Mouse (Mus musculus) T-cell, adult 2 months (primary cell): ENCODE results near the gene Adam15.

Experiments used
- DNase-seq: peaks from one replicate; pipeline ENCODE4 v3.0.0; 2022; ENCODE audit warnings: low spot score

The Adam15 gene

DNA sequence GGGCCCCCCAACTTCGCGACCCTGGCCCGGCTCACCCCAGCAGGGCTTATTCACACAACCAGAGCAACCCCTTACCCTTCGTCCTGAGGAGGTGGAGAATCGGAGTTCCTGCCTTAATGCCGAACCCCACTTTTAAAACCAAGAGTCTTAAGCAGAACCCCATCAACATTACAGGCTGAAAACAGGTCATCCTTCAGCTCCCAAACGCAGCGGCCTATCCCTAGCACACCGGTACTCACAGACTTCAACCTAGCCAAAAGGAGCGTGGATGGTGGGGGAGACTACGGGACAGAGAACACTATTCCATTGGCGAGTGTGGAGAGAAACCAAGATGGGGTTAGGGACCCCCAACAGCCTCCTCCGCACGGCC is 27.7 kb downstream of the Adam15 start:
- no peak for DNase-seq

DNA sequence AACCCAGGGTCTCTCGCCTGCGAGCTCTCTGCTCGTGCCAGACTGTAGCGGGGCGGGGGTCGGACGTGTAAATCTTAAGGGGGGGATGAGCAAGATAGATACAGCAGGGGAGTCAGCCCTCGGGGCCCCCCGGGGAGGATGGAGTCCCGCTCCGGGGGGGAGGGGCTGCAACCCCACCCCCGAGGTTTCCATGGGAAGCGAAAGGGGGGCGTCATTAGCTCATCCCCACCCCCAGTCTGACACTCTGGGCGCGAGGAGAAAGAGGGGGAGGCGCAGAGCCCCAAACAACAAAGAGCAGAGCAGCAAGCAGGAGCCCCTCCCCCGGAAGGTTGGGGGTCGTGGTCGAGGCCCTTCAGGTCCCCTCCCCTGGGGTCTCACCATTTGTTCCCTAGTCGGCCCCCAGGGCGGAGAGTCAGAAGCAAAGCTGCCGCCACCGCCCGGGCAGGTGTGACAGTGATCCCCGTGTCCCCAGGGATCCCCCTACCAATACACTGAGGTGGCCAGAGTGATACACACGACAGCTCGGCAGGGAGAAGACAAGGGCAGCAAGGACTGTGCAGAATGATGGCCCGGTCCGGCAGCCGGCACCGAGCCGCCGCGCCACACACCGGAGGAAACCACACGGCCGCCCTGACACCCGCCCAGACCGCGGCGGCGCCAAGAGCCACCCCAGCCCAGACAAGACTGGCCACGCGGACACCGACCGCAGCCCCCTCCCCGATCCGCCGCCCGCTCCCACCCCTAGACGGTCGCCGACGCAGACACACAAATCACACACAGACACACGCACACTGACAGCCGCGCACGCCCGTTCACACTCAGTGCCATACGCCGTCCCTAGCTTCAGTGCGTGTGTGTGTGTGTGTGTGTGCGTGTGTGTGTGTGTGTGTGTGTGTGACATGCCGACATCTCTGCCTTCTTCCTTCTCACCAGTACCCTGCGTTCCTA is 28.3 kb downstream of the Adam15 start:
- DNase-seq, result peak; percentile 49

DNA sequence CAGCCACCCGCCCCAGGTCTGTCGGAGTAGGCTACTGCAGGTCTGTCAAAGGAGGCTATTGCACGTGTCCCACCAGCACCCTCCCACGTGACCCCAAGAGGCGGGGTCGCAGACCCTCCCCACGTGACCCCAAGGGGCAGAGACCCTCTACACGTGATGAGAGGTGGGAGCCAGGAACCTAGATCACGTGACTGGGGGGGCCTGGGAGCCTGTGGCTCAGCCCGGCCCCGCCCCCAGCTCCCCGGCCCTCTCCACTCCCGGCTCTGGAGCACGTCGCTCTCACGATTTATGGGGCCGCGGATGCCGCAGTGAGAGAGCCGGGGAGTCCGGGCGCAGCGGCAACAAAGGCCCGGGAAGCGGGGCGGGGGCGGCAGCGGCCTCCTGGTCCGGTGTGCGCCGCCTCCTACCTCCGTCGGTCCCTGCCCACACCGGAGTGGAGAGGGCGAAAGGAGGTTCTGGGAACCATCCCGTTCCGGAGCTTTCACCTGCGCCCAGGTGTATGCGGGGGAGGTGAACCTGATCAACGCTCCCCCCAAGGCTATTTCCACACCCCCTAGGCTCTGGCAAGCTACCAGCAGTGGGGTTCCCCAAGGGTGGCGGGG is 29.1 kb downstream of the Adam15 start:
- peak; percentile 17 for DNase-seq

DNA sequence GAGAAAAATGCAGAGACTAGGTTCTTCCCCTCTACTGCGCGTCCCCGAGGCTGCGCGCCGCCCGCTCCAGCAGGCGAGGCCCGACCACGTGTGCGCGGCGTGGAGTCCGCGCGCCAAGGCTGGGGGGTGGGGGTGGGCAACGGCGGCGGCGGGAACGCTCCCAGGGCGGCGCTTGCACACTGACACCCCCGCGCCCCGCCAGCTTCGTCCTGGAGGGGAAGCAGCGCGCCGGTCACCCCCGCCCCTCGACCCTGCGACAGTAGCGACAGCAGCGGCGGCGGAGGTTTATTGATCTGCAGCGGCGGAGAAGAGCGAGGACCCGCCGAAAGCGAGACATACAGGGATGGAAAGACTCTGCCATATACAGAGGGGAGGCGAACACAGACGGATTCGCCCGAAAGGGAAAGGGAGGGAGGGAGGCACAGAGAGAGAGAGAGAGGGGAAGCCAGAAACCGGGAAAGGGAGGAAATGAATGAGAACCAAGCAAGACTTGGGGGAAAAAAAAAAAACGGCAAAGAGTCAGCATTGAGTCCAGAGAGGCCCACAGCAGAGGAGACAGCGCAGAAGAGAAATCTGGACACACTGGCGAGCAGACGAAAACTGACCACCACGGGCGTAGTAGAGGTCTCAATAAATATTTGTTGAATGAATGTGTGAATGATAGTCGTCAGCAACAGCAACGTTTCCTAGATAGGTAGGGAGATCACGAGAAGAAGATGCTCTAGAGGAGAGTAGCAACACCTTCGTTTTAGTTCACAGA is 30.0 kb downstream of the Adam15 start:
- DNase-seq, result peak; percentile 31

DNA sequence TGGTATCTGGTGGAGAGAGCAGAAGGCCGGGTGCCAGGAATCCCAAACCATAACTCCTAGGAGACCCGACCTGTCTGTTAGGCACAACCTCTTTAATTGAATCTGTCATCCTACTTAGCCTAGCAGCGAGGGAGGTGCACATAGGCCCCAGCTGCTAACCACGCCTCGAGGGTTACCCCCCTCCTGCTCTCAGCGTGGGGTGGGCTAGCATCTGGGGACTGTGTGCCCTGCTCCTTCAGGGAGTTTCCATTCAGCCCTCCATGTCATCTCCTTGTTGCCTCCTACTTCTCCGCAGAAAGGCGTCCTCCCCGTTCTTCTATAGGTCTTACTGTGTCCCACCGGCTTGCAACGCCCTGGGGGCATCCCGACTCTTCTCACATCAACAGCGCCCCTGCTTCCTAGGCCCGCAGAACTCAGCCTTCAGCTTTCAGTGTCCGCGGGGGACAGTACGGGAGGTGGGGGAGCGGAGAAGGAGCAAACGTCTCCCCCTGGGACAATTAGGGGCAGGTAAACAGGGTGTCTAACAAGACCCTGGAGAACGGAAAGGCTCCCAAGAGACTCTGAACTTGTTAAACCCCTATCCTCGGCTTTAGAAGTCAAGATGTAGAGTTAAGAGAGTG is 30.7 kb downstream of the Adam15 start:
- DNase-seq, result no peak

DNA sequence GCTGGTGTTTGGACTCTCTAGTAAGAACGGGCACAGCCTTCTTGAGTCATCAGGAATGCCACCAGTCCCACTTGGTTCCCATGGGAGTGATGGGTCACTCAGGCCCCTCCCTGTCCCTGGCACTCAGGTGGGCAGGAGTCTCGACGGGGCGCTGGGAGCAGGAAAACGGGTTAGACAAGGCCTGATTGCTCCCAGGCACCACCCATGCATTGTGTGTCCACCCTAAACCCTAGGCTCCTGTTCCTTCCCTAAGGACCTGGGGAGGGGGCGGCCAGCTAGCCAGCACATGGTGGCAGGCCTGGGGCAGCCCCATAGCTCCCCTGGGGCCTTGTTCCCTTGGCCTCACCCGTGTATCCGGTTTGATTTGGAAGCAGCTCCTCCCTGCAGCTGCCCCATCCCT is 31.5 kb downstream of the Adam15 start:
- DNase-seq, result no peak

DNA sequence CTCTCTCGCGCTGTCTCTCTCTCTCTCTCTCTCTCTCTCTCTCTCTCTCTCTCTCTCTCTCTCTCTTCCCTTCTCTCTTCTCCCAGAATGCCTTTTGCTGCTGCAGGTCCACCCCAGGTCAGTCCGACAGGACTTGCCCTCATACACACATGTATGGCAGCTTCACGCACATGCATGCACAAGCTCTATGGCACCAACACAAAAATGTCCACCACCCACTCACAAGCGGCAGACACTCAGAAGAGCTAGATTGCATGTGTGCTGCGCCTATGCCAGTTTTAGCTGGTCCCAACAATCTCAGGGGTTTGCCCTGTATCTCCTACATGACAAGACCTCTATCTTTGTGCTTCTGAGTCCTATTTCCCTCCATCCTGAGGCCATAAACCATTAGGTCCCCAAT is 32.5 kb downstream of the Adam15 start:
- no peak for DNase-seq

DNA sequence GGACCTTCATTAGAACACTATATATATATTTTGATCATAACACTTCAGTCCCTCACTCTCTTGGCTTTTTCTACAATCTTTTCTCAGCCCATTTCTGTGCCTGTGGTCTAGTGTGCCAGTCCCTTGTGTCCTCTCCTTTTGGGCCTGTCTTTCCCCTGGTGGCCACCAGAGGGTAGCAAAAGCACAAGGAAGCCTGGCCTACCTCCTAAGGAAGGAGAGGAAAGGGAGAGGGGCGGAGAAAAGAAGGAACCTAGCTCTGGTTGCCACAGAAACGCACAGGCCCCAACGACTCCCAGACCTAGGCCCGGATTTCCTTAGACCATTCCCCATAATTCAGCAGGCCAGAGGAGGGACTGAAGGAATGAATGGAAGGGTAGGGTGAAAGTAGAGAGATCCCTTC is 33.0 kb downstream of the Adam15 start:
- DNase-seq, result peak; percentile 57

DNA sequence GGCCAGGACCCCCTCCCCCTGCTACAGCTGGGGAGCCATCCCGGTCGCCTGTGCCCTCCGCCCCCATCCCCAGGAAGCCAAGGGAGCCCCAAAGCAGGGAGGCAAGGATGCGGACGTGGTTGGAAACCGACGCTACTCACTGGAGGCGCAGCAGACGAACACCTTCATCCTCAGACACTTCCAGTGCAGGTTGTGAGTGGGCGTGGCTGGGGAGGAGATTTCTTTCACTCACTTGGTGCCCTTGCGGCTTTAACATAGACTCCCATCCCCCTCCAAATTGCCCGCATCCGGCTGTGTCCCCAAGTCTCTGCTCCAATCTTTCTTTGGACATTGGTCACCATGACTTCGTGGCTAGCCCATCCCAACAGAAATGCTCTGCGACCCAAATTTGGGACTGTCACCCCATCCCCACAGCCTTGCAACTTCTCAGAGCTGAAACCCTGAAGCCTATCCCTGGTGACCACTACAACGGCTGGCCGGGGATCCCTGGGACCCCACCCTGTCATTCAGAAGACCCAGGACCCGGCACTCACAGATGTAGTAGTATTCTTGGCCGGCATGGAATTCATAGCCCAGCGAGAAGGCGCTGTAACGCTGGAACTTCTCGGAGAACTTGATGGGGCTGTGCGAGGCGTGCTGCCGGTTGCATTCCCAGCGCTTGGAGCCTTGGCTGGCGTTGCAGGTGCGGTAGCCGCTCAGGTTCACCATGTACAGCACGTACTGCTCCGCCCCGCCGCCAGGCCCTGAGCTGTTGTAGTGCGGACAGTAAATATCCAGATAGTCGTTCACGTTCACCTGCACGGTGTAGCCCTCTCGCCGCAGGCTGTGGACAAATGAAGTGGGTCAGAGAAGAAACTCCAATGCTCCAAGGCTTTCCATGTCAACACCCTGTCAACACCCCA is 33.6 kb downstream of the Adam15 start:
- DNase-seq, result peak; percentile 36

DNA sequence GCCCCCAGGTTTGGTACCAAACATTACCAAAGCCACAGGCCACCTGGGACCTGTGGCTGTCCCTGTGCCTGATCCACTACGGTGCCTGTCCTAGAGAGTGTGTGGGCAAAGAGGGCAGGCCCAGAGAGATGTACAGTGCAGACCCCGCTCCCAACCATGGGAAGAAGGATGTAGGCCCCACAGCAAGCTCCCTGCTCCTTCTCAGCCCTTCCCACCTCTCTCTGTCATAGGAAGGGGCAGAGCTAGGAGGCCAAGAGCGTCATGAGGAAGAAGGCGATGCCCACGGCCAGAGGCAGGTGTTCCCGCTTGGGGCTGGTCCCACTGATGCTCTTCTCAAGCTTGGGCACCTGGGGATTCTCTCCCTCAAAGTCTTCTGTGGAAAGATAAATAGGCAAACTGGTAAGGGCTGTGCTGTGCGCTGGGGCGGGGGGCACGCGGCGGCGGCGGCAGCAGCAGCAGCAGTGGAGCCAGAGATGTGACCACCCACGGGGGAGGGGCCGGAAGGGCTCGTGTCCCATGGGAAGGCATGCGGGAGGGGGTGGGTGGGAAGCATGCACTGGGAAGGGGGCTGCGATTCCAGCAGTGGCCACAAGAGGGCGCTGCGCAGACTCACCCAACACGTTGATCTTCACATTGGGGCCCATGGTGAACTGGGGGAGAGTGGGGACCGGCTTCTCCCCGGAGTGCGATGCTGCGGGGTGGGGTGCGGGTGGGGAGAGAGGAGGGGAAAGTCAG is 34.4 kb downstream of the Adam15 start:
- peak; percentile 52 for DNase-seq

DNA sequence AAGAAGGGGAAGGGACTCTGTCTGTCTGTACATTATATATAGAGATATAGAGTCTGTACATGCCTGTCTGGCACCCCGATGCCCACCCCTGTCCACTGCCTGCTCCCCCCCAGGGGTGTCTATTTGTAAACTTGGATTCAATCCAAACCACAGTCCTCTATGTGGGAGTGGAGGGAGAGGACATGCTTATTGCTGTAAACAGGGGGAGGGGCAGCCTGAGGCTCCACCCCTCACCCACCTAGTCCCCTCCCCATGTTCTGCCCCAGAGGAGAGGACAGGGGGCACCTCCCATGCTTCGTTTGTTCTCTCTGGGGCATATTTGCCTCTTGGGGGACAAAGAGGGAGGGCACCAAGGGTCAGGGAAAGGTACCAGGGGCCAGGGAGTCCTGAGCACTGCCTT is 35.0 kb downstream of the Adam15 start:
- DNase-seq, result no peak

DNA sequence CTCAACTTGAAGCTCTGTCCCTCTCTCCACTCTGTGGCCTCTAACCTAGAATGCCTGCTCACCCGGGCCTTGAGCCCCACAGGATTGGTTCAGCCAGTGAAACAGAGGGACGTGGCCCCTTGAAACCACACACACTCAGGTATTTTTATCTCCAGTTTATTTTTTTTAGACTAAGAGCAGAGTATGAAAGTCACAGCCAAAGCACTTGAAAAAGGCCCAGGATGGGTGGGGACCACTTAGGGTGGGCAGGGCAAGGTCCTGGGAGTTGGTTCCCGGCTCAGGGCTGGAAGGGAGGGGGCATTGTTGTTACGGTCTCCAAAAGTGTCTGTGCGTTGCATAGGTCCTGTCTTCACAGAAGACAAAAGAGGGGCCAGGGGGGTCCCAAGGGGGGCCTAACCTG is 35.5 kb downstream of the Adam15 start:
- no peak for DNase-seq

DNA sequence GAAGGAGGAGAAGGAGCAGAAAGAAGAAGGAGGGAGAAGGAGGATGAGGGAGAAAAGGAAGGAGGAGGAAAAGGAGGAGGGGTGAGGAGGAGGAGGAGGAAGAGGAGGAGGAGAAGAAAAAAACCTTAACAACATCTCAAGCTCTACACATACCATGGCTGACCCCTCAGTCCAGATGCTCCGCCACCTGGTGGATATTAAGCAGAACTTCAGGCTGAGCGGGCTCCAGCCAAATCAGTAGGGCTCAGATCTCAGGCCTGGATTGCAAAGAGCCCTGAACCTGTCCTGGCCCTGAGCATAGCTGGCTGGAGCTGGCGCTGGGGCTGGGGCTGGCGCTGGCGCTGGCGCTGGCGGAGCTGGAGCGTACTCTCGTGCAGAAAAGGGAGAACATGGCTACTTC is 41.7 kb downstream of the Adam15 start:
- peak; percentile 57 for DNase-seq

DNA sequence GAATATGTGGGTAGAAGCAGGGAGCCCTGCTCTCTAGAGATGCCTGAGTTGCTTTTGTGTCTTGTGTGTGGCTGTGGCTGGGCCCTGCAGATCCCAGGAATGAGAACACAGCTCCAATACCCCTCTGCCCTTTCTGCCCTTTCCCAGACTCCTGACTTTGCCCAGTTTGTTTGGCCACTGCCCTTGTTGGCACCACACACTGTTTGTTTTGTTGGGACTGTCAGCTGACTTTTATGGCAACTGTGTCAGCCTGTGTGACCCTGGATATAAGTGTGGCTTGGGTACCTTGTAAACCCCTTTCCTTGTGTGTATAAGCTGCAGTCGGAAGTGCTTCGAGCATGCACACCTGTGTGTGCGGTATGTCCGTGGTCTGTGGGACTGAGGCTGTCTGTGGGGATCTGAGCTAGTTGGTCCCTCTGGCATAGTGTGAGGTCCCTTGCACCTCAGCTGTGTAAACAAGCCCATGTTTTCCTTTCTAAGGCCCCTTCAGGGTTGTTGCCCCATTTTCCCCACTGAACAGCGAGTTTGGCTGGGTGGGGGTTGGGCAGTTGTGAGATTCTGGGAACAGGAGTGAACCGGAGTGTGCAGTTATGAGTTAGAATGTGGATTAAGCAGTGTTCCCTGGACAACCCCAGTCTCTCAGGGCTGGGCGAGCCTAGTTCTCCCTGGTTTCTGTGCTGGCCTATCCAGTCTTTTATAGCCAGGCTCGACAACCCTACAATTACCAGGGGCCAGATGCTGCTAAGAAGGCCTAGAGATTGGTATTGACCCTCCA is 44.1 kb downstream of the Adam15 start:
- DNase-seq, result no peak

DNA sequence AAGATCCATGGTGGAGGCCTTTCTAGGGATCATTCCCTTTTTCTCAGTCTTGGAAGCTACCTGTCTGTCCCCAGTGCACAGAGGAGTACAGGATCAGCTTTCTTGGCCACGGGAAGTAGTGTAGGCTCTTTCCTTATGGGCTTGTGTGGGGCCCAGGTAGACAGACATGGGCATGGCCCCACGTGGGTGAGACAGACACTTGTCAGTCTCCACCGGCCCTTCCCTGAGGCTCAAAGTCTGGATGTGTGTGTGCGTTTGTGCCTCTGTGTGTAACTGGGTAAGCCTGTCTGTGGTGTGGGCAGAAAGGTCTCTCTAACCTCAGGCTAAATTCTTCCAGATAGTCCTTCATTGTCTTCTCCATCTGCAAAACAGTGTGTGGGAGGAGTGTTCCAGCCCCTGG is 44.7 kb downstream of the Adam15 start:
- no peak for DNase-seq

DNA sequence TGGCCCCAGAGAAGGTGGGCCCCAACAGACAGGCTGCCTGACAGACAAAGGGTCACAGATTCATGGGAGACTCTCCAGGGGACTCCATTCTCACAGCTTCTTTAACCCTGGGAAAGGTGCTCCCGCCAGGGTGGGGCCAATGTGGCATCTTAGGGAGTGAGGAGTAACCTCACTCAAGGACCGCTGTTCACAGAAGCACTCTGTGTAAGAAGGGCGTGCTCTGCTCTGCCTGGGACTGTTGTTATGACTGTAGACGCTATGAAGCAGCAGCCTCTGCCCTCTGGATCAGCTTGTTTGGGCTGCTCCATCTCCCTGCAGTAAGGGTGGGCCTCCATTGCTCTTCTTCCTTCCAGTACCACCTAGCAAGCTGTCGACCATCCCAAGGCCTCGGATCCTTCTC is 45.4 kb downstream of the Adam15 start:
- DNase-seq, result no peak

DNA sequence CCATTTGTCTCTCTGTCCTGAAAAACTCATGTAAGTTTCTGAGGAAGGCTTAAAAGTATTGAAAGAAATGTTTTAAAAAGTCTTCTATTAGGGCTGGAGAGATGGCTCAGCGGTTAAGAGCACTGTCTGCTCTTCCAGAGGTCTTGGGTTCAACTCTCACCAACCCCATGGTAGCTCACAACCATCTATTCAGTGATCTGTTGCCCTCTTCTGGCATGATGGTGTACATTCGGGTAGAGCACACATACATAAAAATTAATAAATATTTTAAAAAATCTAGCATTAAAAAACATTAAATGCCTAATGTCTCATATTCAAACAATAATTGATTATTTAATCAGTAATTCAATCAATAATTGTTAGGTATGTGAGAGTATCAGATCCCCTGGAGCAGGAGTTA is 49.3 kb downstream of the Adam15 start:
- DNase-seq, result no peak

DNA sequence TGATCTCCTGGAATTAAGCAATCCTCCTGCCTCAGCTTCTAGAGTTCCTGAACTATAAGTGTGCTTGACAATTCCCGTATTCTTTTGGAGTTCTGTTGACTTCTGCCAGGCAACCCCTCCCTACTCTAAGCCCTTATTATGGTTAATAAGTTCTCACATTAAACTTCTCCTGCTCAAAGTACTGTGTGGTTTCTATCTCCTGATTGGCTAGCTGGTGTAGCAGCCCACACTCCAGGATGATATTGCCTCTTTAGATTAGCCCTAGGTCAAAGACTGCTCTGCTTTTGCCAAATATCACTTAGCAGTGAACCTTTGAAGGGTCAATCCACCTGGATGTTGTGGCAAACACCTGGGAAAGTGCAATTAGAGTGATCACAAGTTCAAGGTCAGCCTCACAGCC is 49.7 kb downstream of the Adam15 start:
- DNase-seq, result no peak

DNA sequence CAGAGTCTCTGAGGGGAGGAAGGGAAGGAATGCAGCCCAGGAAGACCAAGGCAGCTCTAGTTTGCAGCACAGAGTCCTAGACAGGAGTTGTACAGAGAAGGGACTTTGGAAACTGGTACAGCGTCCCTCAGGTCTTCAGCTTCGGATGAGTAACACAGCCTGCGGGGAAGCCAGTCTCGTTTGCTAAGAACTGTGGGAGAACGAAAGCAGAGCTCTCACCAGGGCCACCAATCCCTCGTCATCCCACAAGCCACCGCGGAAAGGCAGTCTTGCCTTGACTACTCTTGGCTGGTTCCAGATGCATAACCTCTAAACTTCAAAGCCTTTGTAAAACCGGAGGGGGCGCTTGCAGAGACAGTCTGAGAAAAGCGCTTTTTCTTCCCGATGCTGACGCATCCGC is 50.3 kb downstream of the Adam15 start:
- DNase-seq, result peak; percentile 46

DNA sequence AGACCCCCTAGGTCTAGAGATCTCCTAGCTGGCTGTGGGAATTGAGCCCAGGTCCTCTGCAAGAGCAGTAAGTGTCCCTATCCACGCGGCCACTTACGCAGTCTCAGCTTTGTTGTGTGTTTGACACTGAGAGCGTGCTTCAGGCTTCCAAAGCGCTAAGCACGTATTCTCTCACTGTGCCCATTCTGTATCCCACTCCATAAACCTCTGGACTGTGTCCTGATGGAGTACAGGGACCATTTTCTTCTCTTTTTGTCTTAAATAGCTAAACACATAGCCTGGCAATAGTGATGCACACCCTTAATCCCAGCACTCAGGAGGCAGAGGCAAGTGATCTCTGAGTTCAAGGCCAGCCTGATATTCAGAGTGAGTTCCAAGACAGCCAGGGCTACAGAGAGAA is 50.9 kb downstream of the Adam15 start:
- DNase-seq, result no peak
